Mouse (Mus musculus) gastrocnemius, adult 18-20 months (tissue): ENCODE measurements around the gene H2-Q2. TPM values are rescaled to one million over a fixed set of nuclear protein-coding genes. Genes with fewer than 3 reads are reported as not detected.
"Not testable (repeated sequence)": the region's sequence is repeated elsewhere in the genome, so short reads cannot be mapped to it uniquely, and the experiment has no call there.

ENCODE experiments used
- DNase-seq: peaks from one replicate; pipeline ENCODE4 v3.0.0; 2021; ENCODE audit warnings: low spot score
- long read RNA-seq, 2 experiments: library from polyadenylated mRNA; stranded (forward); transcript quantifications; one replicate each; pipeline ENCODE4 v2.0.0; 2021
- total RNA-seq, 2 experiments: library from RNA; stranded (reverse); gene quantifications; 2 replicates each; pipeline ENCODE4 v1.2.3; 2021

H2-Q2 gene
- total RNA-seq: under 1 TPM; 0.18 to 0.71 TPM
- long read RNA-seq, experiment 1: 0 reads
- long read RNA-seq, experiment 2: 0 reads

DNA sequence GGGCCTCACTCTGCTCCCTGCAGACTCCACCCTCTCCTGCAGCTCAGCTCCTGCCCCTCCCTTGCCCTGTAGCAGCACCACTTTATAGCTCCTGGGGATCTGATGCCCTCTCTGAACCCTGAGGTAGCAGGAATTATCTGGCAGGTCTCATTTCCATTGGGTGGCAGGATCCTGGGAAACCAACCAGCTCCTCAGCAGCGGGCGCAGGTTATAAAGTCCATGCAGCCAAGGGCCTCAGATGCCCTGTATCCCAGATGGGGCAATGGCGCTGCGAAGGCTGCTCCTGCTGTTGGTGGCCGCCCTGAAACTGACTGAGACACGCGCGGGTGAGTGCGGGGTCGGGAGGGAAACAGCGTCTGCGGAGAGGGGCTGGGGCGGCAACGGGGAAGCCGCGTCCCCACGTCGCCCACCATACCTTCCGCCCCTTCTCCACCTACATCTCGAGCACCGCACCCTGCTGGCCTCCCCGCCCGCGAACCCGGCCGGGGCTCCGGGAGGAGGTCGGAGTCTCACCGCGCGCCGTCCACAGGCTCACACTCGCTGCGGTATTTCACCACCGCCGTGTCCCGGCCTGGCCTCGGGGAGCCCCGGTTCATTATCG lies at the start of gene H2-Q2:
Gene H2-Q2 (plus strand): TSS at position 172 of the 601 bp plus-strand sequence.
- no peak for DNase-seq

DNA sequence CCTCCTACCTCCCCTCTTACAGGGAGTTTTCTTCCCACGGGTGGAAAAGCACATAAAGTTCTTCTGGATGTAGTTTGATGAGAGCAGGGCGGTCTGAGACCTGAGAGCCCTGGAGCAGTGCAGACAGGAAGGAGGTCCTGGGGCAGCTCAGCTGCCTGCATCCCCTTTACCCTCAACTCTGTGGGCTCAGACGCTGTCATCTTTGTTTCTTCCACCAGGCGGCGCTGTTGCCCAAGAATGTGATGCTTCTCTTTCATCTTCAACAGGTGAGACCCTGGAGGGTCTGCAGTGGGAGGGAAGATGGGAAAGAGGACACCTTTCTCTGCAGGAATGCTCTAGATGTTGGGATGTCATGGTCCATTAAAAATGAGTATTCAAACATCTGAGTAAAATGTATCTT lies 46.2 kb upstream of the H2-Q2 start:
- peak; percentile 40 for DNase-seq

- DNase-seq: not testable (repeated sequence)
These were observed 41.6 kb upstream of the H2-Q2 start for GRCm38 (mm10) chr17:35300261-35300945.

DNA sequence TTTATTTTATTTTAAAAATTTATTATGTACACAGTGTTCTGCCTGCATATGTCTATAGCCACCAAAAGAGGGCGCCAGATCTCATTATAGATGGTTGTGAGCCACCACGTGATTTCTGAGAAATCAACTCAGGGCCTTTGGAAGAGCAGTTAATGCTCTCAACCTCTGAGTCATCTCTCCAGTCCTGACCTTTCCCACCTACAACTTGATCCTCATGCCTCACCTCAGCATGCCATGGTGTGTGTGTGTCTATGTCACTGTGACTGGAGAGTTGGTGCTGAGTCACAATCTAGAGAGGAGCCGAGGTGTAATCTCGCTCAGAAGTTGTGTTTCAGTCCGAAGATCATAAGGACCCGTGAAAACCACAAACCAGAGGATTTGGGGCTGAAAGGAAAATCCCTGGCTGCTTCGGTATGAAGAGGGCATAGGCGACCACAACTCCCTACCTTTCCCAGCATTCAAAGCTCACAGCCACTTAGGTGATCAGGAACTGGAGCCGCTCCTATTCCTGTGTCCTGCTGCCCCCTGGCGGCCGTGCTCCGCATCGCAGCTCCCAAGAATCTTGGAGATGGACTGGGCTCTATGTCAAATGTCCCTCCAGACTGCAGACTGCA lies 40.3 kb upstream of the H2-Q2 start:
- DNase-seq: peak; percentile 94

DNA sequence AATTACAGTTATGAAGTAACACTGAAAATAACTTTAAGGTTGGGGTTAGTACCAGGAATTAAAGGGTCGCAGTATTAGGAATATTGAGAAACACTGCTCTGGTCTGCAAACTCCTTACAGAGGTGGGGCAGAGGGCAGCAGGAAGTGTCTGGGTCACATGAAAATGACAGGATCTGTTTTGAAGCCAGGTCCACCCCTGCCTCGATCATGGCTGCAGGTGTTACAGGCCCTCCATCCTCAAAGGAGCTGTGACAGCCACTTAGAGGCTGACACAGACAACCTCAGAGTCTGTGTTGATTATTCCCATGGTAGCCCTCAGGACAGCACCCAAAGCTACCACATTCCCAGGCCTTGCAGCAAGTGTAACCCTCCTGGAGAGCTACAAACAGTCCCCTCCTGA lies 38.8 kb upstream of the H2-Q2 start:
- DNase-seq: no peak

DNA sequence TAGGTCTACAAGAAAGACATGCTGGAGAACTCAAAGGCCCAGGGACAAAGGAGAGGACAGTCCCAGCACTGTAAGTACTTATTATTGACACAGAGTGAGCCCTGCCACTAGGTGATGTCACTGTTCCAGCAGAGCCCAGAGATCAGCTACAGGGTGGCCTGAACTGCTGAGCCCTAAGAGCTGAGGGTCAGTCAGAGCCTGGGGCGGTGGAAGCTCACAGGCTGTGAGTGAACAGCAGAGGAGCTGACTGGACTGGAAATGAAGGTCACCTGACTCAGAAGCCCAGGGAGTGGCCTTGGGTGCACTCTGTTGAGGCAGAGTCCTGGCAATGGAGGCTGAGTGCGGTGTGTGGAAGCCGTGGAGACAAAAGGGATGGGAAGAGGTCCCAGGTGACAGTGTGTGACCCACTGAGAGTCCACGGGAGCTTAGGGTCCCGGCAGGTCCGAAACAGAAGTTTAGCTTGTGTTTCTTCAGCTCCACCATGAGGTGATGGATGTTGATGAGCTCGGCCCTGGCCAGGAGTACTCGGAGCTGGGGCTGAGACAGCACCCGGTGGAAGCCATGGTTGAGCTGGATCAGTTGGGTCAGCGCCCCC lies 38.2 kb upstream of the H2-Q2 start:
- no peak for DNase-seq

- no peak for DNase-seq
These were observed 37.6 kb upstream of the H2-Q2 start for GRCm38 (mm10) chr17:35304478-35304877.

DNA sequence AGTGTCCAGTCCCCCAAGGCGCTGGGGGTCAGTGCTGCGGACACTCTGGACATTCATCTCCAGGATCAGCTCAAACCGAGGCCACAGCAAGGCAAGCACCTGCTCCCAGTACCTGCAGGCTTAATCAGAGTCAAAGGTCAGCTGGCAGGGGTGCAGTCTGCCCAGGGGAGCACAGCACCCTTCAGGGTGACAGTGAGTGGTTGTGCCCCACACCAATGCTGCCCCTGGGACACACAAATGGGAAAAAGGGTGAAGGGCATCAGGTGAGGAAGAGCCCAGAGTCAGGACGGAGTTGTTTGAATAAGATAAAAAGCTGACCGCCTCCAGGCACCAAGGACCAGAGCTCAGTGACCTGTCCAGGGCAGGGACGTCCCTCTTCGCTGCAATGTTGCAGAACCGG lies 37.1 kb upstream of the H2-Q2 start:
- DNase-seq: not testable (repeated sequence)

DNA sequence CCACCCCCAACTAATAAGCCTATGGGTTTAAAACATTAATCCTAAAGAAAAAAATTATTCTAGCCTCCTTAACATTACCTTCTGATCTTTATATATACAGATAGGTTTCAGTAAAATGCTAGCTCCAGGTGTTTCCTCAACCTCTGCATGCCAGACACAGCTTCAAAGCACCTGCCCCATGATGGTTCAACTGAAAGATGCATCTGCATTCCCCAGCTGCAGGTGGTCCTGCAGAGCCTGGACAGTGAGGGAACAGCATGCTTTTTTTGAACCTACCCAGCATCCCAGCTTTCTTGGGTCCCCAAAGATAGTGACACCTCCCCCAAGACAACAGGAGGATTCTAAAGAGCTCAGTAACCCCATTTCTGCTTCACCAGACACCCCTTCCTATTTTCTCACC lies 23.4 kb upstream of the H2-Q2 start:
- DNase-seq: no peak

- no peak for DNase-seq
These were observed 21.5 kb upstream of the H2-Q2 start, which contains the start of gene H2-Q1 for GRCm38 (mm10) chr17:35320327-35321081. Gene H2-Q1 (plus strand): TSS chr17:35320405.

- not testable (repeated sequence) for DNase-seq
These were observed 16.9 kb upstream of the H2-Q2 start for GRCm38 (mm10) chr17:35325124-35325523.

DNA sequence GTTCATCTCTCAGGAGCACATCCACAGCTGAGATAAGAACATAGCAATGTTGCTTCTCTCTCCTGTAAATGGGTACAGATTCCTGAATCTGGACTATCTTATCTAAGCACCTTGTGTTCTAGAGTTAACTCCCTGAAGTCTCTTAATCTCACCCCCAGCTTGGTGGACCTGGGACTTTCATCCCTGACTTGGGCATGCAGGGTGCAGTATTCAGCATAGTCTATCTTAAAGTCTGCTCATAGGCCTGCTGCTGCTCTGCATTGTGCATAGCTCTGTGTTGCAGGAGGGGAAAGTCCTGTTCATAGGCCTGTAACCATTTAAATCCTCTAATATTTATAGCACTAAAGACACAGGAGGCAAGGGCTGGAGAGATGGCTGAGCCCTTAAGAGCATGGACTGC lies 16.0 kb upstream of the H2-Q2 start:
- not testable (repeated sequence) for DNase-seq

DNA sequence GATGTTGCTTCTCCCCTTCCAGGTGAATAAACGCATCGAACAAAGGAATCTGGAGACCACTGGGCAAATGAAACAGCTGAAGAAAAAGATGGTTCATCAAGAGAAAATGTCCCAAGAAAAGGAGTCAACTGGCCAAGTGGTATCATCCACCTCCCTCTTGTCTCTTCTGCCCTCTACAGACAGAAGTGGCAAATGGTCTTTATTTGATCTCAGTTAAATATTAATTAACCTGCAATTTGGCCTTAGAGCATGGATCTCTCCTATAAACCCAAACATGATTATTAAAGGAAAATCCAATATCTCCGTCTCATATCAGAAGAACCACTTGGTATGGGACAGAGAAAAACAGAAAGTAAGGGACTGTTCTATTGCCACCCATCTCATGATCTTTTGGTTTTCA lies 12.3 kb upstream of the H2-Q2 start:
- DNase-seq: not testable (repeated sequence)

DNA sequence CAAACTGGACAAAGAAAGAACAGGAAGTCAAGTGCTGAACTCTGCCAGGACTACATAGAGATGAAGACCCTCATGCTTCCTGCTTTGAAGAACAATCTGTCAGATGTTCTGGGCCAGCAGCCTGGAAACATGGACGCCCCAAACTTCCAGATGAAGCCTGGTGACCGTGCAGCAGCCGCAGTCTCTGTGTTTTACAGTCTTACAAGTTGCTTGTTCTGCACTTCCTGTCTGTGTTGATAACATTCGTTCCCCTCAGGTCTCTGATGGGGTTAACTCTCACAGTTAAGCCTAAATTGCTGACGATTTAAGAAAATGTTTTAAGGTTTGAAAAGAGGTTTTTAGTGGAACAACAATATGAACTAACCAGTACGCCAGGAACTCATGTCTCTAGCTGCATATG lies 10.5 kb upstream of the H2-Q2 start:
- not testable (repeated sequence) for DNase-seq

DNA sequence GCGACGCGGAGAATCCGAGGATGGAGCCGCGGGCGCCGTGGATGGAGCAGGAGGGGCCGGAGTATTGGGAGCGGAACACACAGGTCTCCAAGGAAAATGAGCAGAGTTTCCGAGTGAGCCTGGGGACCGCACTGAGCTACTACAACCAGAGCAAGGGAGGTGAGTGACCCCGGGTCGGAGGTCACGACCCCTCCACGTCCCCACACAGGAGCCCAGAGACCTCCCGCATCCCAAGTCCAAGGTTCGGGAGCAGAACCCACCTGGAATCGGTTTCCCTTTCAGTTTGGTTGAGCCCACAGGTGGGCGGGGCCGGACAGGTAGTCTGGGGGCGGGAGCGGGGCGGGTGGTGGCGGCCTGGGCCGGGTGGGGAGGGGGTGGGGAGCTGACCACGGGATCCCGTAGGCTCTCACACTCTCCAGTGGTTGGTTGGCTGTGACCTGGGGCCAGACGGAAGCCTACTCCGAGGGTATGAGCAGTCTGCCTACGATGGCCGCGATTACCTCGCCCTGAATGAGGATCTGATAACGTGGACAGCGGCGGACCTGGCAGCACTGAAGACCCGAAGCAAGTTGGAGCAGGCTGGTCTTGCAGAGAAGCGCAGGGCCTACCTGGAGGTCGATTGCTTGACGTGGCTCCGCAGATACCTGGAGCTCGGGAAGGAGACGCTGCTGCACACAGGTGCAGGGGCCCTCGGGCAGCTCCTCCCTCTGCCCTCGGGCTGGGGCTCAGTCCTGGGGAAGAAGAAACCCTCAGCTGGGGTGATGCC lies 852 bp downstream of the H2-Q2 start:
- no peak for DNase-seq

GRCm38 (mm10) chr17:35347659-35348058 lies 5.6 kb downstream of the H2-Q2 start:
- DNase-seq: not testable (repeated sequence)

- DNase-seq: not testable (repeated sequence)
These were observed 11.2 kb downstream of the H2-Q2 start for GRCm38 (mm10) chr17:35353275-35353674.

DNA sequence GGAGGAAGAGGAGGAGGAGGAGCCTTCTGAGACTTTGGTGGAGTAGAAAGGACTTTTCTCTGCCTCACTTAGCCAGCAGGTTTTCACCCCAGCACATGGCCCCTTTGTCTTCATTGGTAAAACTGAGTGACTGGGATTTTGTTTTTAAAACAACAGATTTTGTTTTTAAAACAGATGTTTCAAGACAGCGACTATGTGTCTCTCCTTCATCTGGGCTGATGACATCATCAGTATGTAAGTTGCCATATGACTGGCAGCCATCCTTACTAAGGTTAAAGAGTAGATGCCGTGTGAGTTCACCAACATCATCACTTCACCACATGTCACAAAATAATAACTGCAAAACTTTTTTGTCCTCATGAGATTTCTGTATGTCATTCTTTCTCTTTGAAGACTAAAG lies 12.0 kb downstream of the H2-Q2 start:
- no peak for DNase-seq

- DNase-seq: no peak
These were observed 15.0 kb downstream of the H2-Q2 start for GRCm38 (mm10) chr17:35357086-35357485.

- no peak for DNase-seq
These were observed 16.9 kb downstream of the H2-Q2 start for GRCm38 (mm10) chr17:35358763-35359469.
